Mouse (Mus musculus) mesoderm, embryonic 11.5 days (tissue): ENCODE measurements around the gene Fam189b.

Experiments
- DNase-seq: peaks from one replicate; pipeline ENCODE4 v3.0.0-alpha.2; 2012; ENCODE audit warnings: low read depth, low spot score

Gene Fam189b

DNA sequence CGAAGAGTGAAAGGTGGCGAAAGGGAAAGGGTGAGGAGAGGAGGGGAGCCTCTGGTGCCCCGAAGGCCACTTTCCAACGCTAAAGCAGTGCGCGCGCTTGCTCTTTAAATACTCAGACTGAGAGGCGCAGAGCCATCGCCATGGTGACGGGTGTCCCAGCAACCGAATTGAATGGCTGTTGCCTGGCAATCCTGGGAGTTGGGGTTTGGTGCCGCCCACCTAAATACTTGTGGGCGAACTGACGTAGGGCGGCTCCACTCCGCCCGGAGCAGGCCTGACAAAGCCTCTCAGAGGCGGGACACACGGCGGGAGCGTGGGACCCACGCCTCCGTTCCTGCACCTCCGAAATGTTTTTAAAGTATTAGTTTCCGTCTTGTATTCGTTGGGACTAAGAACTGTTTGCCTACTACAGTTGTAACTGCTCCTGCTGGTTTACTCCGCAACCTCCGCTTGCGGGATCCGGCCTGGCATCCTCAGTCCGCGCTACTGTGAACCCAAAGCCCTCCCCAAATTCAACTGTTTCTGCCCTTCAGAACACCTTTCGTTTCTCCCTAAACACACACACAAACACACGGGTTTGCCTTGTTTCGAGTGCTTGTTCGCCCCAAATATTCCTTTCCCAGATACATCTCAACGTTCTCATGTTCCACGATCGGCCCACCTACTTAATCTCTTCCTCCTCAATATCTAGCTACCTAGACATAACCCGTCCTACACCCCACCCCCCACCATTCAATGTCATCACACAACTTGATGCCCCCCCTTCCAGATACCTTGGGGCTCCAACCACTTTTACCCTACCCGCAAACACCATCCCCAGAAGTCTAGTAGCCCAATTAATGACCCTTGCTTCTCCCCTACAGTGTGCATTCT lies 44.6 kb downstream of the Fam189b start:
- peak; percentile 96 for DNase-seq

DNA sequence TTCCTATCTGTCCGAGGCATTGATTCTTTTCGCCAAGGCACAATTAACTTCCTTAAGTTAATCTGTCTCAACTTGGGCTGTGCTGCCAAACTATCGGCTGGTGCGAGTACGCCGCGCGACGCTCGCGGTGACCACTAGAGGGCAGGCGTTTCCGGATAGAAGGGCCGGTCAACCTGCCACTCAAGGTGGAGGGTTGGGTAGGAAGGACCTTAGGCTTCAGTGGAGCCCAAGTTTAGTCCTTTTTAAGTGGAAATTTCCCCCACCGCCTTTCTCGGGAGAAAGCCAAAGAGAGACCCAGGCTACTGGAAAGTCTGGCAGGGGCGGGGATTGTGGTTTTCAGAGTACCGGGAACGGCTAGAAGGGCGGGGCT lies 45.2 kb downstream of the Fam189b start:
- DNase-seq: peak; percentile 84

DNA sequence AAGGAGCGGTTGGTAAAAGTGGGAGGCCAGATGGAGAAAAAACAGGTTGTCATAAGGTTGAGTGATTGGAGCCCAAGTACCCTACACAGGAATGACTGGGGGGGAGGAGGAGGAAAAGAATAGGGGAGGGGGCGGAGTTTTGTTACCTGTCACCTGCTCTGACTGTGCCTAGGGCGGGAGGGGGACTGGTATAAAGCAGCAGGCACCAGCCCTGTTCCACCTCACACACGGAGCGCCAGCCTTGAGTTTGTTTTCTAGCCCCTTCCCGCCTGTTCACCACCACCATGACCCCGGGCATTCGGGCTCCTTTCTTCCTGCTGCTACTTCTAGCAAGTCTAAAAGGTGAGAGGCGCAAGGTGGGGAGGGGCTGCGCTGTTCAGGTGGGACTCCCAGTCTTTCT lies 45.9 kb downstream of the Fam189b start, which contains the start of gene Muc1:
Muc1 (plus strand) TSS at position 222 of the 400 bp plus-strand sequence.
- DNase-seq: no peak

DNA sequence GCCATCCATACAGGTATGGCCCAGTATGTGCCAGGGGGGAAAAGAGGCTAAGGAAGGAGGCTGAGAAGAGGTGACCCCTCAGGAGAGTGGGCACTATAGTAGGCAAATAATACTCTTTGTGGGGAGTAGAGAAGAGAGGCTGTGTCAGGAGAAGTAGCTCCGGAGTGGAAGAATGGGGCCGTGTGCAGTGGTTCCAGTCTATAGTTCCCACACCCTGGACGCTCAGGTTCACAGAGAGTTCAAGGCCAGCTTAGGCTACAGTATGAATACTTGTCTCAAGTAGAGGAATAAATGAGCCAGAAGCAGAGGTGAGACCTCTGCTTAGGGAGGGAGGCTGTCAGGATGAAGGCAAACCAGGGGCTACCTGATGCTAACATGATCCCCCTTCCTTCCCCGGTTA lies 46.3 kb downstream of the Fam189b start:
- no peak for DNase-seq

DNA sequence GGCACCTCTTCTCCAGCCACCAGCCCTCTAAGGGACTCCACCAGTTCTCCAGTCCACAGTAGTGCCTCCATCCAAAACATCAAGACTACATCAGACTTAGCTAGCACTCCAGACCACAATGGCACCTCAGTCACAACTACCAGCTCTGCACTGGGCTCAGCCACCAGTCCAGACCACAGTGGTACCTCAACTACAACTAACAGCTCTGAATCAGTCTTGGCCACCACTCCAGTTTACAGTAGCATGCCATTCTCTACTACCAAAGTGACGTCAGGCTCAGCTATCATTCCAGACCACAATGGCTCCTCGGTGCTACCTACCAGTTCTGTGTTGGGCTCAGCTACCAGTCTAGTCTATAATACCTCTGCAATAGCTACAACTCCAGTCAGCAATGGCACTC lies 47.6 kb downstream of the Fam189b start:
- DNase-seq: no peak

DNA sequence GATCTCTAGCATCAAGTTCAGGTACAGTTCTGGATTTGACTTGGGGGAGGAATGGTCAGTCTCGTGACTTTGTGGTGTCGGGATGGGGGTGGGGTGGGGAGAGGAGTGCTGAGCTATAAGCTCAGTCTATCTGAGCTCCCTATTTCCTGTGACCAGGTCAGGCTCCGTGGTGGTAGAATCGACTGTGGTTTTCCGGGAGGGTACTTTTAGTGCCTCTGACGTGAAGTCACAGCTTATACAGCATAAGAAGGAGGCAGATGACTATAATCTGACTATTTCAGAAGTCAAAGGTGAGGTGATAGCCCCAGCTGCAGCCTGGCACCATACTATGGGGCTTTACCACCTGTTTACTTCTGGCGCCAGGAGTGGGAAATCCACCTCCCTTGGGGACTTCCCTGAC lies 48.4 kb downstream of the Fam189b start:
- no peak for DNase-seq

DNA sequence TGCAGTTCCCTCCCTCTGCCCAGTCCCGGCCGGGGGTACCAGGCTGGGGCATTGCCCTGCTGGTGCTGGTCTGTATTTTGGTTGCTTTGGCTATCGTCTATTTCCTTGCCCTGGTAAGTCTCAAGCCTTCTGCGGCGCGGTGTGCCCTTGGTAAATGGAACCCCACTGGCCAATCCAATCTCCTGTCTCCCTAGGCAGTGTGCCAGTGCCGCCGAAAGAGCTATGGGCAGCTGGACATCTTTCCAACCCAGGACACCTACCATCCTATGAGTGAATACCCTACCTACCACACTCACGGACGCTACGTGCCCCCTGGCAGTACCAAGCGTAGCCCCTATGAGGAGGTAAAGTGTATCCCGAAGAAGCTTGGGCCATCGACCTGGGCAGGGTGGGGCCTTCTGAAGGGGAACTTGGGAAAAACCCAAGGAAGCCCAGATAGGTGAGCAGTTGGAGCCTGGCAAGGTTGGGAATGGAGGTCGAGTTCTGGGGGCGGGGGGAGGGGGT lies 48.9 kb downstream of the Fam189b start:
- no peak for DNase-seq

DNA sequence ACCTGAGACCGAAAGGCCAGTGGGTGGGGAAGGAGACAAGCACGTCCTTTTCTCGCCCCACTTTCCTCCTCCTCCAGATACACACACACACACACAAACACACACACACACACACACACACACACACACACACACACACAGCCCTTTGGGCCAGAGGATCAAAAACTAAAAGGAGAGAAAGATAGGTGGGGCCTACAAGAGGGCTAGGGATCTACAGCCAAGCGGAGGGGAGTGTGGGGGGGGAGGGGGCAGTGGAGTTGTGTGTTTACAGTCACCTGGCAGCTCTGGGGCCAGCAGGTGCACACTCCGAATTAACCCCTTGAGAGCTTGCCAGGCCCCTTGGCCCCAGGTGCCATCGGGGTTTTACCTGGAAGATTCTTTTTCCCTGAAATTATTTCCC lies 49.7 kb downstream of the Fam189b start:
- DNase-seq: no peak

DNA sequence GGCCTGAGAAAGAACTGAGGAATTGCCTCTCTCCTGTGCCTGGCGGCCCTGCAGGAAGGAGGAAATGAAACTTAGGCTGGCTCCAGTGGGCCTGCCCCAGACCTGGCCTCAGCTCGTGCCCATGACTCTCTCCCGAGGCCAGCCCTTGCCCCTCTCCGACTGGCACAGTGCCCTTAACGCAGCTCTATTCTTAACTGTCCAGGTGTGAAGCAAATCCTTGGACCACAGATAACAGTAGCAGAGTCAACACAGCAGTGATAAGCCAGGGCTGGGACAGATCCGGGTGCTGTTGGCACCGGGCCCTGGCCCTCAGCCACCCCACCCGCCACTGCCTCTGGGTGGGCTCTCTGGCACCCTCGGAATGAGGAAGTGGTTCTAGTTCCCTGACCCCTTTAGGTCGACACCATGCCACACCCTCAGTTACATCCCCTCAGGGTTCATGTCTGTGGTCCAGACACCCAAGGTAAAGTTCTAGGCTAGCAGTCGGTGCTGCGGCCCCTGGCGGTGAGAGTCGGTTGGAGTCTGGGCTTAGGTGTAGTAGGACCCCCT lies 50.7 kb downstream of the Fam189b start:
- no peak for DNase-seq

DNA sequence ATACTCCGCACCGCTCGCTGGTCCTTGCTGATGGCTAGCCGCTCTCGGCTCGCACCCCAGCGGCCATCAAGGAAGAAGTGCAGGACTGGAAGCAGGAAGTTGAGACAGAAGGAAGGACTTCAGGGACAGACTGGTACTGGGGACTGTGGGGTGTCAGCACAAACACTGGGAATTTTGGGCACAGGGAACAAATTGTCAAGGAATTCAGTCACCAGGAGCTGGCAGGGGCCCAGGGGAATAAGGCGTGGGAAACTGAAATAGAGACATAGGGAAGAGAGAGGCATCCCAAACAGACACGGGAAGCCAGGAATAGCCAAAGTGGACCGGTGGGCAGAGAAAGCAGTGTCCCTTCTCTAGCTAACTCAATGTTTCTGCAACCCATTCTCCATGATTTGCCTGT lies 53.6 kb downstream of the Fam189b start:
- no peak for DNase-seq

DNA sequence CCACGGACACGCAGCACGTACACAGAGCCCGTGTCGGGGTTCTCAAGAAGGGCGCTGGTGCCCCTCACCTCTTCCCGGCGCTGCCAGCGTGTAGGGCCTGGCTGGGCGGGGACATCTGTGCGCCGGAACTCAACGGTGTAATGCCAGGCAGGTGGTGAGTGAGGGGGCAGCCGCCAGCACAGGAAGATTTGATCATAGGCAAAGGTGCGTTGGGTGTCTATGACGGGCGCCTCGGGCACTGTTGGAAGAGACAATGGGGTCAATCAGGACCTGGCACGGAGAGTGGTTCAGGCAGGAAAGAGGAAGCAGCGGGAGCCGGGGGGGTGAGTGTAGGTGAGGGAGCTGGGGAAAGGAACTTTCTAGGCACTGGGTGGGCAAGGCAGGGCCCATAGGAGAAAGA lies 54.7 kb downstream of the Fam189b start:
- DNase-seq: no peak

DNA sequence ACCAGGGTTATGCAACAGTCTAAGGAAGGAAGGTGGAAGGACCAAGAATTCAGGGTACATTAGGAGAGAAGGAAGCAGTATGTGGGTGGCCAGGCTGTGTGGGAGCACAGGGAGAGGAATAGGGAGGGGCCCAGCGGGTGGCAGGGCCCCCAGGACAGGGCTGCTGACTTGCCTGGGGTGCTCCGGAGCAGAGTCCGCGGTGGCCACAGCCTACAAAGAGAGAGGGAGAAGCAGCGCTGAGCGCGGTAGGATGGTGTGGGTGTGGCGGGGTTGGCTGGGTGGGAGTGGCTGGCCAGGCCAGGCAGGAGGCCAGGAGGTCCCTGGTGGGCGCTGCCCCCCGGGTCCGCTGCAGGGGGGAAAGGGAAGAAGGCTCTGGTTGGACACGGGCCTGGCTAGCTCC lies 55.6 kb downstream of the Fam189b start:
- DNase-seq: no peak
